Mouse (Mus musculus): ENCODE data around the gene Prmt1. TPM values are rescaled to one million over a fixed set of nuclear protein-coding genes. Genes with fewer than 3 reads are reported as not detected.
A peak's percentile ranks its signal among the peaks of the same experiment; 100 is the strongest.
"Not testable (repeated sequence)": the region's sequence is repeated elsewhere in the genome, so short reads cannot be mapped to it uniquely, and the experiment has no call there.

Prmt1 gene
- 10 to 100 TPM; 16.1 to 61.5 (median 32.8) TPM for total RNA-seq (2018; cell fraction: chromatin; rRNA removed)
- 10 to 100 TPM; 31.0 to 52.5 (median 44.9) TPM for total RNA-seq (2018; cell fraction: cytosol; rRNA removed)
- 10 to 100 TPM; 14.0 to 74.6 (median 24.9) TPM for total RNA-seq (2018; cell fraction: nucleus; rRNA removed)
- polyA plus RNA-seq (2018) = 53.7 to 169 TPM (median 55.6 TPM) in 3 replicates

GRCm38 (mm10) chr7:44986192-44986878, at the start of gene Prmt1:
TSS of gene Prmt1 (minus strand) at chr7:44986568.
- Histone ChIP-seq H3K36me3 (ENCODE audit: inconsistent target) (peaks cover 13% of the 10 kb centered on the region; the same call in 1 of the 2 replicates), H3K79me2 (ENCODE audit: inconsistent target) (peaks cover 21% of the 10 kb centered on the region), H3K27ac (peak within 1 kb of the TSS; percentile 48), H3K4me3 (ENCODE audit: inconsistent target) (peak within 1 kb of the TSS; percentile 60)
- 2% methylated on average over 28 of the region's 42 CpGs for WGBS (ENCODE audit: missing documents)

- 65% methylated on average over 3 of the region's 3 CpGs for WGBS (ENCODE audit: missing documents)
Measured at GRCm38 (mm10) chr7:45035631-45036030, 49.3 kb upstream of the Prmt1 start.

GRCm38 (mm10) chr7:45033722-45034359, 47.5 kb upstream of the Prmt1 start:
- peaks cover 67% of the 10 kb centered on the region for H3K36me3 ChIP-seq (ENCODE audit: inconsistent target)
- 96% methylated on average over 15 of the region's 19 CpGs for WGBS (ENCODE audit: missing documents)
- peaks cover 26% of the 10 kb centered on the region; the same call in 1 of the 2 replicates for H3K79me2 ChIP-seq (ENCODE audit: inconsistent target)
- H3K4me3 ChIP-seq (ENCODE audit: inconsistent target) = no peak overlapping the region
- H3K27ac ChIP-seq = no peak overlapping the region

More at GRCm38 (mm10) chr7:45035631-45036030, 49.3 kb upstream of the Prmt1 start:
- Histone ChIP-seq H3K36me3 (ENCODE audit: inconsistent target) (peaks cover 62% of the 10 kb centered on the region), H3K79me2 (ENCODE audit: inconsistent target) (peaks cover 33% of the 10 kb centered on the region; the same call in 1 of the 2 replicates), H3K27ac (no peak overlapping the region), H3K4me3 (ENCODE audit: inconsistent target) (no peak overlapping the region)

GRCm38 (mm10) chr7:45030857-45031256, 44.5 kb upstream of the Prmt1 start:
- whole genome bisulfite sequencing (ENCODE audit: missing documents) = 99% methylated on average over 8 of the region's 8 CpGs
- Histone ChIP-seq H3K27ac (no peak overlapping the region), H3K4me3 (ENCODE audit: inconsistent target) (no peak overlapping the region), H3K36me3 (ENCODE audit: inconsistent target) (peaks cover 78% of the 10 kb centered on the region), H3K79me2 (ENCODE audit: inconsistent target) (no peaks in the 10 kb centered on the region)

GRCm38 (mm10) chr7:45029995-45030394, 43.6 kb upstream of the Prmt1 start:
- 94% methylated on average over 6 of the region's 6 CpGs for WGBS (ENCODE audit: missing documents)
- Histone ChIP-seq H3K4me3 (ENCODE audit: inconsistent target) (no peak overlapping the region), H3K79me2 (ENCODE audit: inconsistent target) (no peaks in the 10 kb centered on the region), H3K36me3 (ENCODE audit: inconsistent target) (peaks cover 69% of the 10 kb centered on the region), H3K27ac (no peak overlapping the region)

- Histone ChIP-seq H3K4me3 (ENCODE audit: inconsistent target) (no peak overlapping the region), H3K36me3 (ENCODE audit: inconsistent target) (peaks cover 53% of the 10 kb centered on the region), H3K79me2 (ENCODE audit: inconsistent target) (no peaks in the 10 kb centered on the region), H3K27ac (no peak overlapping the region)
- WGBS (ENCODE audit: missing documents) = 95% methylated on average over 11 of the region's 11 CpGs
Measured at GRCm38 (mm10) chr7:45028351-45028750, 42.0 kb upstream of the Prmt1 start.

- Histone ChIP-seq H3K27ac (no peak overlapping the region), H3K4me3 (ENCODE audit: inconsistent target) (no peak overlapping the region), H3K79me2 (ENCODE audit: inconsistent target) (no peaks in the 10 kb centered on the region), H3K36me3 (ENCODE audit: inconsistent target) (peaks cover 47% of the 10 kb centered on the region)
- 88% methylated on average over 9 of the region's 9 CpGs for WGBS (ENCODE audit: missing documents)
Measured at GRCm38 (mm10) chr7:45027761-45028160, 41.4 kb upstream of the Prmt1 start.

DNA sequence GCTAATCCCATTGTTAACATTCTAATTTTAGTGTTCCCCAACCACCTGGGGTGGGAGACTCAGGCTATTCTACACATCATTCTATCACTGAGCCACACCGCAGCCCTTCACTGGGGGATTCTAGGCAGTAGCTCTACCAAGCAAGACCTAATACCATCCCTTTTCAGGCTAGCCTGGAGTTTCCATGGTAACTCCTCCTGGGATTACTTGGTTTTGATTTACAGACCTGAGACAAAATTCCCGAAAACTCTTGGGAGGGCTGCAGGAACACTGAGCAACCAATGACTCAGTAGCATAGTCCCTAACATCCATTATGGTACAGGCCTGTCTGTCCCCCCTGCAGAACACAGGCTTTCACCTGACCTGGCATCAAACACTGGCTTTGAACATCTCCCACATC, 39.9 kb upstream of the Prmt1 start:
- Histone ChIP-seq H3K27ac (no peak overlapping the region), H3K79me2 (ENCODE audit: inconsistent target) (no peaks in the 10 kb centered on the region), H3K36me3 (ENCODE audit: inconsistent target) (peaks cover 37% of the 10 kb centered on the region), H3K4me3 (ENCODE audit: inconsistent target) (no peak overlapping the region)
- 92% methylated on average over 2 of the region's 2 CpGs for WGBS (ENCODE audit: missing documents)

GRCm38 (mm10) chr7:45025601-45026220, 39.3 kb upstream of the Prmt1 start:
- 66% methylated on average over 8 of the region's 8 CpGs for WGBS (ENCODE audit: missing documents)
- no peaks in the 10 kb centered on the region for H3K79me2 ChIP-seq (ENCODE audit: inconsistent target)
- H3K36me3 ChIP-seq (ENCODE audit: inconsistent target) = peaks cover 37% of the 10 kb centered on the region
- no peak overlapping the region for H3K27ac ChIP-seq
- no peak overlapping the region for H3K4me3 ChIP-seq (ENCODE audit: inconsistent target)

DNA sequence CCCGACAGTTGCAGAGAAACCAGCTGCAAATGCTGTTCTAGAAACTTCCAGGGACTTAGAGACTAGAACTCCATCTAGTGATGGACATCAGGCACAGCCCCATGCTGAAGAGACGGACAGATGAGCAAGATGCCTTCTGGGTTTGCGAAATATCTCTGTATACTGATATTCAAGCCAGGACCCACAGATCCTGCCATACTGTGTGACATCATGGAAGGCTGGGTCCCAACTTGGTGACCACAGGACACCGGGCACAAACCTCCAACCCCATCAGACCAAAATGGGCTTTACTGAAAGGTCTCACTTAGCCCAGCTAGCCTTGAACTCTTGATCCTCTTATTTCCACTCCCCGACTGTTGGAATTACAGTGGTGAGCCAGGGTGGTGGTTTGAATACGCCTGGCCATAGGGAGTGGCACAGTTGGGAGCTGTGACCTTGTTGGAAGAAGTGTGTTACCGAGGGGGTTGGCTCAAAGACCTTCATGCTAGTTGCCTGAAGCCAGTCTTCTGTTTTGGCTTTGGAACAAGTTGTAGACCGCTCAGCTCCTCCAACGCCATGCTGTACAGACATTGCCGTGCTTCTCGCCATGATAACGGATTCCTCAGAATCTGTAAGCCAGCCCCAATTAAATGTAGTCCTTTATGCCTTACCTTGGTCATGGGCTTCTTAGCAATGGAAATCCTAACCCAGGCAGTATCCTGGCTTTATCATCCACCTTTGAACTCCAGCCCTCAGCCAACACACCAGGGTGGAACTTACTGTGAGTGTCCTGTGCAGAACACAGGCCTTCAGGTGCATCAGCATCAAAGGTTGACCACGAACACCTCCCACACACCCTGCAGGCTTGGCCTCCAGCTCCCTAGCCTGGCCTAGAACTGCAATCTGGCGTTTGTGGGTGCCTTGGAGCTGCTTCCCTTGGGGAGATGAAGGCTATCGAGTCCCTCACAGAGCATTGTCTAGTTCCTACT, 38.2 kb upstream of the Prmt1 start:
- no peaks in the 10 kb centered on the region for H3K79me2 ChIP-seq (ENCODE audit: inconsistent target)
- H3K27ac ChIP-seq = no peak overlapping the region
- peaks cover 31% of the 10 kb centered on the region; the same call in 1 of the 2 replicates for H3K36me3 ChIP-seq (ENCODE audit: inconsistent target)
- H3K4me3 ChIP-seq (ENCODE audit: inconsistent target) = no peak overlapping the region
- 81% methylated on average over 15 of the region's 15 CpGs for WGBS (ENCODE audit: missing documents)

DNA sequence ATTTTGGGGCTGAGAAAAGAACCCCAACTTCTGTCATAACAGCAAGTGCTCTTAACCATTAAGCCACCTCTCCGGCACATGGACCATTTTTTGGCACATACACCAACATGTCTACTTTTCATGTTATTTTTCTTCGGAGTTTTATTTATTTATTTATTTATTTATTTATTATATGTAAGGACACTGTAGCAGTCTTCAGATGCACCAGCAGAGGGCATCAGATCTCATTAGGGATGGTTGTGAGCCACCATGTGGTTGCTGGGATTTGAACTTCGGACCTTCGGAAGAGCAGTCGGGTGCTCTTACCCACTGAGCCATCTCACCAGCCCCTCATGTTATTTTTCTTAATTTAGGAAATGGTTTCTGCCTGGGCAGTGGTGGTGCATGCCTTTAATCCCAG, 37.3 kb upstream of the Prmt1 start:
- 64% methylated on average over 5 of the region's 5 CpGs for WGBS (ENCODE audit: missing documents)
- not testable (repeated sequence) for H3K27ac ChIP-seq; H3K79me2 ChIP-seq (ENCODE audit: inconsistent target); H3K4me3 ChIP-seq (ENCODE audit: inconsistent target)
- H3K36me3 ChIP-seq (ENCODE audit: inconsistent target) = peaks cover 25% of the 10 kb centered on the region; the same call in 1 of the 2 replicates

DNA sequence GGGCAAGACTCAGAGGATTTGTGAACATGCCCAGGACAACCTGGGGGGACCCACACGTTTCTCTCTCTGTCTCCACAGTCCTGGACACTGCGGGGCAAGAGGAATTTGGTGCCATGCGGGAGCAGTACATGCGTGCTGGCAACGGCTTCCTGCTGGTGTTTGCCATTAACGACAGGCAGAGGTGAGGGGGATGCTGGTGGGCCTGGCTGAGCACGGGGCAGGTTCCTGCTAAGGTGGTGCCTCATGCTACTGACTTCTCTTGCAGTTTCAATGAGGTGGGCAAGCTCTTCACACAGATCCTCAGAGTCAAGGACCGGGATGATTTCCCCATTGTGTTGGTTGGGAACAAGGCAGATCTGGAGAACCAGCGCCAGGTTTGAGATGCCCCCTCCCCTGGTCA, 33.9 kb upstream of the Prmt1 start:
- Histone ChIP-seq H3K36me3 (ENCODE audit: inconsistent target) (peaks cover 13% of the 10 kb centered on the region; the same call in 1 of the 2 replicates), H3K27ac (no peak overlapping the region), H3K4me3 (ENCODE audit: inconsistent target) (no peak overlapping the region), H3K79me2 (ENCODE audit: inconsistent target) (peaks cover 5% of the 10 kb centered on the region)
- WGBS (ENCODE audit: missing documents) = 92% methylated on average over 9 of the region's 9 CpGs

GRCm38 (mm10) chr7:45019031-45019571, 32.7 kb upstream of the Prmt1 start:
- peak overlapping the region; percentile 60; the same call in 1 of the 2 replicates for H3K4me3 ChIP-seq (ENCODE audit: inconsistent target)
- H3K27ac ChIP-seq = 0 out of 2 replicates have a peak overlapping the region, but pooled peaks have one; percentile 51
- 44% methylated on average over 7 of the region's 8 CpGs for WGBS (ENCODE audit: missing documents)
- H3K36me3 ChIP-seq (ENCODE audit: inconsistent target) = peaks cover 13% of the 10 kb centered on the region; the same call in 1 of the 2 replicates
- H3K79me2 ChIP-seq (ENCODE audit: inconsistent target) = peaks cover 16% of the 10 kb centered on the region

All from macrophage (primary cell).